Mouse (Mus musculus) adrenal gland, postnatal 25 days (tissue): ENCODE data around the gene Zfp992. TPM values are rescaled to one million over a fixed set of nuclear protein-coding genes. Genes with fewer than 3 reads are reported as not detected.

ENCODE experiments used
- total RNA-seq: library from RNA; stranded (reverse); gene quantifications from 2 replicates; pipeline ENCODE4 v1.2.3, GENCODE M21; 2021

Zfp992 gene
- total RNA-seq, 1 experiment from 2014 or later = 8.5 TPM

Other genes with a start within 250 kb of the Zfp992 start
- gene Zfp981, start 53.0 kb downstream of the Zfp992 start, total RNA-seq = 1.2 and 1.4 TPM in 2 replicates
- 4.8 and 11.0 TPM in 2 replicates for gene Zfp993, start 161.9 kb downstream of the Zfp992 start, total RNA-seq